Mouse (Mus musculus) E14TG2a.4 (cell line): ENCODE data around the gene Rph3a.
A peak's percentile ranks its signal among the peaks of the same experiment; 100 is the strongest.
"Not testable (repeated sequence)": the region's sequence is repeated elsewhere in the genome, so short reads cannot be mapped to it uniquely, and the experiment has no call there.

Experiments
- H3K27me3 ChIP-seq: 2 replicates; pipeline ENCODE4 v1.6.1; 2014; ENCODE audit warnings: low read length, control low read depth; ENCODE audit not compliant: insufficient read depth
- H3K36me3 ChIP-seq: 2 replicates; pipeline ENCODE4 v1.6.1; 2014; ENCODE audit warnings: low read length, control low read depth; ENCODE audit not compliant: insufficient read depth
- H3K4me1 ChIP-seq: replicated peaks from 2 replicates; pipeline ENCODE4 v1.6.1; 2014; ENCODE audit warnings: low read depth, low read length, control low read depth
- H3K4me3 ChIP-seq: replicated peaks from 2 replicates; pipeline ENCODE4 v1.5.1; 2014; ENCODE audit warnings: mild to moderate bottlenecking, low read length
- H3K9me3 ChIP-seq: 2 replicates; pipeline ENCODE4 v1.6.1; 2014; ENCODE audit warnings: low read length, control low read depth
- CTCF ChIP-seq: conservative IDR thresholded peaks from 2 replicates; pipeline ENCODE4 v1.5.1; 2014; ENCODE audit warnings: low read length
- NANOG ChIP-seq: IDR thresholded peaks from 2 replicates; pipeline ENCODE4 v1.6.1; 2014; ENCODE audit warnings: borderline replicate concordance, low read length, mixed read lengths
- POU5F1 ChIP-seq: IDR thresholded peaks from 2 replicates; pipeline ENCODE4 v1.6.1; 2014; ENCODE audit warnings: low read length, borderline replicate concordance

Gene Rph3a

GRCm38 (mm10) chr5:120952242-120952770 is 57.6 kb downstream of the Rph3a start:
- no peak overlapping the region for H3K4me3 ChIP-seq
- H3K4me1 ChIP-seq = peaks cover 9% of the 10 kb centered on the region
- no peaks in the 10 kb centered on the region for H3K9me3 ChIP-seq
- no peaks in the 10 kb centered on the region for H3K36me3 ChIP-seq
- H3K27me3 ChIP-seq = peaks cover 58% of the 10 kb centered on the region
- TF ChIP-seq NANOG (no peak), CTCF (no peak), POU5F1 (no peak)

- H3K27me3 ChIP-seq = peaks cover 42% of the 10 kb centered on the region
- H3K4me3 ChIP-seq = no peak overlapping the region
- no peaks in the 10 kb centered on the region for H3K36me3 ChIP-seq
- no peaks in the 10 kb centered on the region for H3K9me3 ChIP-seq
- TF ChIP-seq POU5F1 = no peak
- no peak for TF ChIP-seq NANOG
- no peak for TF ChIP-seq CTCF
- peaks cover 53% of the 10 kb centered on the region for H3K4me1 ChIP-seq
Observed at GRCm38 (mm10) chr5:120942076-120942475, 67.8 kb downstream of the Rph3a start.

GRCm38 (mm10) chr5:120938586-120938985 is 71.3 kb downstream of the Rph3a start:
- H3K4me1 ChIP-seq = peaks cover 39% of the 10 kb centered on the region
- TF ChIP-seq CTCF (peak; percentile 55), POU5F1 (no peak), NANOG (no peak)

GRCm38 (mm10) chr5:120937841-120938240 is 72.1 kb downstream of the Rph3a start:
- TF ChIP-seq POU5F1 (no peak), CTCF (no peak), NANOG (no peak)
- Histone ChIP-seq H3K9me3 (no peaks in the 10 kb centered on the region), H3K36me3 (no peaks in the 10 kb centered on the region), H3K4me1 (peaks cover 41% of the 10 kb centered on the region), H3K4me3 (peak overlapping the region; percentile 63; the same call in 1 of the 2 replicates), H3K27me3 (peaks cover 29% of the 10 kb centered on the region)

More at GRCm38 (mm10) chr5:120938586-120938985, 71.3 kb downstream of the Rph3a start:
- H3K9me3 ChIP-seq = no peaks in the 10 kb centered on the region
- H3K36me3 ChIP-seq = no peaks in the 10 kb centered on the region
- H3K27me3 ChIP-seq = peaks cover 34% of the 10 kb centered on the region
- H3K4me3 ChIP-seq = peak overlapping the region; percentile 63

- Histone ChIP-seq H3K4me1 (peaks cover 35% of the 10 kb centered on the region), H3K27me3 (peaks cover 38% of the 10 kb centered on the region), H3K9me3 (peaks cover 8% of the 10 kb centered on the region), H3K4me3 (no peak overlapping the region), H3K36me3 (no peaks in the 10 kb centered on the region)
- TF ChIP-seq NANOG = peak; percentile 96
- TF ChIP-seq POU5F1 = no peak
Observed at GRCm38 (mm10) chr5:120933966-120934365, 75.9 kb downstream of the Rph3a start.

GRCm38 (mm10) chr5:120927036-120927435 is 82.9 kb downstream of the Rph3a start:
- TF ChIP-seq NANOG (no peak), CTCF (peak; percentile 48), POU5F1 (no peak)

GRCm38 (mm10) chr5:120926311-120926710 is 83.6 kb downstream of the Rph3a start:
- H3K27me3 ChIP-seq = peaks cover 51% of the 10 kb centered on the region
- H3K4me1 ChIP-seq = not testable (repeated sequence)

More at GRCm38 (mm10) chr5:120927036-120927435, 82.9 kb downstream of the Rph3a start:
- Histone ChIP-seq H3K27me3 (peaks cover 52% of the 10 kb centered on the region), H3K4me3 (no peak overlapping the region), H3K9me3 (peaks cover 2% of the 10 kb centered on the region; the same call in 1 of the 2 replicates), H3K36me3 (no peaks in the 10 kb centered on the region), H3K4me1 (no peaks in the 10 kb centered on the region)

GRCm38 (mm10) chr5:120924520-120924919 is 85.4 kb downstream of the Rph3a start:
- H3K9me3 ChIP-seq, H3K4me1 ChIP-seq, H3K36me3 ChIP-seq, H3K4me3 ChIP-seq: not testable (repeated sequence)
- H3K27me3 ChIP-seq = peaks cover 55% of the 10 kb centered on the region

More at GRCm38 (mm10) chr5:120926311-120926710, 83.6 kb downstream of the Rph3a start:
- not testable (repeated sequence) for H3K9me3 ChIP-seq, H3K36me3 ChIP-seq, H3K4me3 ChIP-seq

- no peaks in the 10 kb centered on the region for H3K4me1 ChIP-seq
- no peaks in the 10 kb centered on the region for H3K36me3 ChIP-seq
- TF ChIP-seq CTCF (no peak), POU5F1 (no peak), NANOG (no peak)
- no peak overlapping the region for H3K4me3 ChIP-seq
- H3K27me3 ChIP-seq = peaks cover 55% of the 10 kb centered on the region
- no peaks in the 10 kb centered on the region; the same call in 1 of the 2 replicates for H3K9me3 ChIP-seq
Observed at GRCm38 (mm10) chr5:120923969-120924368, 85.9 kb downstream of the Rph3a start.
